Mouse (Mus musculus) fibroblast of lung, adult 2 months (primary cell): ENCODE data around the gene Twnk.

Experiments
- DNase-seq: peaks from one replicate; pipeline ENCODE4 v3.0.0-alpha.2; 2011; ENCODE audit warnings: low read depth

Gene Twnk

GRCm38 (mm10) chr19:45005444-45005843, at the start of gene Twnk:
TSS of gene Twnk (plus strand) at chr19:45005663.
- no peak for DNase-seq

GRCm38 (mm10) chr19:44959633-44960032, 45.8 kb upstream of the Twnk start:
- no peak for DNase-seq

GRCm38 (mm10) chr19:44965978-44966377, 39.5 kb upstream of the Twnk start:
- DNase-seq, result no peak

- DNase-seq, result no peak
Measured at GRCm38 (mm10) chr19:44968329-44968728, 37.1 kb upstream of the Twnk start.

GRCm38 (mm10) chr19:44976636-44977035, 28.8 kb upstream of the Twnk start:
- no peak for DNase-seq

- no peak for DNase-seq
Measured at GRCm38 (mm10) chr19:44977148-44977547, 28.3 kb upstream of the Twnk start.

GRCm38 (mm10) chr19:44980787-44981186, 24.7 kb upstream of the Twnk start:
- no peak for DNase-seq

GRCm38 (mm10) chr19:44982477-44983115, 22.9 kb upstream of the Twnk start:
- no peak for DNase-seq

GRCm38 (mm10) chr19:44983366-44983765, 22.1 kb upstream of the Twnk start:
- no peak for DNase-seq

GRCm38 (mm10) chr19:44984420-44984819, 21.0 kb upstream of the Twnk start:
- no peak for DNase-seq

- no peak for DNase-seq
Measured at GRCm38 (mm10) chr19:44985159-44985988, 20.1 kb upstream of the Twnk start.

- no peak for DNase-seq
Measured at GRCm38 (mm10) chr19:44987004-44987403, 18.5 kb upstream of the Twnk start.

GRCm38 (mm10) chr19:44987851-44988250, 17.6 kb upstream of the Twnk start:
- DNase-seq, result no peak

- no peak for DNase-seq
Measured at GRCm38 (mm10) chr19:44988321-44988720, 17.1 kb upstream of the Twnk start.

- DNase-seq, result no peak
Measured at GRCm38 (mm10) chr19:44988831-44989566, 16.5 kb upstream of the Twnk start, which contains the start of gene Sema4g. TSS of gene Sema4g (plus strand) at chr19:44989101.

- DNase-seq, result no peak
Measured at GRCm38 (mm10) chr19:44989567-44990495, 15.6 kb upstream of the Twnk start.

- DNase-seq, result no peak
Measured at GRCm38 (mm10) chr19:44991031-44991430, 14.4 kb upstream of the Twnk start.

GRCm38 (mm10) chr19:44992246-44992645, 13.2 kb upstream of the Twnk start:
- DNase-seq, result no peak

GRCm38 (mm10) chr19:44992712-44993111, 12.8 kb upstream of the Twnk start:
- DNase-seq, result no peak

- no peak for DNase-seq
Measured at GRCm38 (mm10) chr19:44997786-44998185, 7.7 kb upstream of the Twnk start.

GRCm38 (mm10) chr19:44999647-45000046, 5.8 kb upstream of the Twnk start:
- no peak for DNase-seq

- DNase-seq, result no peak
Measured at GRCm38 (mm10) chr19:45002301-45002700, 3.2 kb upstream of the Twnk start.
